Mouse (Mus musculus) kidney, postnatal 4 days (tissue): ENCODE data around the gene Hoxa11.

Experiments
- DNase-seq, 2 experiments: peaks; one replicate each; pipeline ENCODE4 v3.0.0; 2021; ENCODE audit warnings: mixed read lengths in 2 of 2

Gene Hoxa11

GRCm38 (mm10) chr6:52247766-52248637, 2.4 kb upstream of the Hoxa11 start:
- peak; percentile 62 to 76 for DNase-seq

GRCm38 (mm10) chr6:52246916-52247315, 1.3 kb upstream of the Hoxa11 start:
- peak; percentile 17 to 49 for DNase-seq

GRCm38 (mm10) chr6:52246403-52246803, 793 bp upstream of the Hoxa11 start:
- DNase-seq = peak; percentile 70 to 78

- peak; percentile 69 to 74 for DNase-seq
These were observed 412 bp downstream of the Hoxa11 start for GRCm38 (mm10) chr6:52245040-52245756.

GRCm38 (mm10) chr6:52244471-52245039, 1.1 kb downstream of the Hoxa11 start:
- peak in 1 of 2 experiments; percentile 32 for DNase-seq

- DNase-seq = peak; percentile 61 to 76
These were observed 1.9 kb downstream of the Hoxa11 start for GRCm38 (mm10) chr6:52243681-52244121.

- DNase-seq = peak; percentile 40 to 58
These were observed 2.7 kb downstream of the Hoxa11 start for GRCm38 (mm10) chr6:52242801-52243332.

GRCm38 (mm10) chr6:52241001-52241621, 4.5 kb downstream of the Hoxa11 start:
- peak in 1 of 2 experiments; percentile 50 for DNase-seq

- peak; percentile 96 to 97 for DNase-seq
These were observed 5.1 kb downstream of the Hoxa11 start, which contains the start of gene Hoxa10 for GRCm38 (mm10) chr6:52240389-52241000. Gene Hoxa10 (minus strand): TSS chr6:52240854.

- DNase-seq = peak; percentile 55 to 64
These were observed 5.8 kb downstream of the Hoxa11 start for GRCm38 (mm10) chr6:52239625-52240388.

GRCm38 (mm10) chr6:52238976-52239375, 6.6 kb downstream of the Hoxa11 start:
- DNase-seq = peak; percentile 40 to 54

- DNase-seq = peak; percentile 39 to 52
These were observed 7.5 kb downstream of the Hoxa11 start for GRCm38 (mm10) chr6:52238155-52238545.

GRCm38 (mm10) chr6:52237346-52238154, 8.1 kb downstream of the Hoxa11 start:
- DNase-seq = peak; percentile 34 to 51

- peak in 1 of 2 experiments; percentile 41 for DNase-seq
These were observed 8.8 kb downstream of the Hoxa11 start for GRCm38 (mm10) chr6:52236806-52237205.

GRCm38 (mm10) chr6:52235866-52236265, 9.7 kb downstream of the Hoxa11 start:
- DNase-seq = peak; percentile 16 to 45

- DNase-seq = peak in 1 of 2 experiments; percentile 27
These were observed 10.3 kb downstream of the Hoxa11 start for GRCm38 (mm10) chr6:52235267-52235666.

- peak; percentile 88 to 93 for DNase-seq
These were observed 11.0 kb downstream of the Hoxa11 start for GRCm38 (mm10) chr6:52234428-52235140.

GRCm38 (mm10) chr6:52233546-52234427, 11.8 kb downstream of the Hoxa11 start:
- peak; percentile 92 to 95 for DNase-seq
